In the genomic region with DNA sequence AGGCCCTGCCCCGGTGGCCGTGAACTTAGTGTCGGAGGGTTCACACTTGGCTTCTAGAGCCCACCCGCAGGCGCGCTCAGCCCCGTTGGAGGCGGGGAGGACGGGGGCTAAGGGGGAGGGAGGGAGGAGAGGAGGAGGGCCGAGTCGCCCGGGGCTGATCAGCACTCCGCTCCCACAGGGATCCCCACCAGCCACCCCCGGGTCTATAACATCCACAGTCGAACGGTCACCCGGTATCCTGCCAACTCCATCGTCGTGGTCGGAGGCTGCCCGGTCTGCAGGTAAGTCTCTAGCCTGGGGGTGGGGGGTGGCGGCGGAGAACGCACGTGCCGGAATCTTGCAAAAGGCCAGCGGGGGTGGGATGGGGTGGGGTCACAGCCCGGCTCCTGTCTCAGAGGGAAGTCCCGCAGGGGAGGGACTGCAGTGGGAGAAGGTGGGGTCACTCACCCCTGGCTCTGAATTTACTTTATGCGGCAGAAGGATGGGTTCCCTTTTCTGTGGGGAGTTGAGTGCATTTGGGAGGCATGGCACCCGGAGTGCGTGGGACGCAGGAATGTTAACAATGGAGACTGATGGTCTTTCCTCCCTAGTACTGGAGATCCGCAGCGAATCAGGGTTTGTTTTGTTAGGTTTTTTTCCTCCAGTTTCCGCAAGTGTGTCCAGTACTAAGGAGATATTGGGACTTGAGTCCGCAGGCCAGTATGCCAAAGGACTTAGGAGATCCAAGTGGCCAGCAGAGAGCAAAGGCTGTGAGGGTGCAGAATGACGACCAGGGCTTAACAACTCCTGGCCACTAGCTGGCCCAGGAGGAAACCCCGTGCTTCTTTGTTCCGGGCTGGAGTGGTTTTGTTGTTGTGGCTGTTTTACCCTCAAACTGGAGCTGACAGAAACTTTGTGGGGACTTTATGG, we compare ENCODE assay signal across 8 mouse cellular contexts. TPM values are rescaled to one million over a fixed set of nuclear protein-coding genes. Genes with fewer than 3 reads are reported as not detected.
A peak's percentile ranks its signal among the peaks of the same experiment; 100 is the strongest.
DNase-seq lines count a peak whose midpoint lies in the region; ATAC-seq and TF ChIP-seq lines count a peak whose summit lies in the region.

No protein-coding gene starts in this region.

- no peaks in the 10 kb centered on the region for H3K9me3 ChIP-seq in intestine, embryonic 14.5 days (ENCODE audit: control insufficient read depth, low read length)
- H3K9me3 ChIP-seq in midbrain, embryonic 15.5 days = no peaks in the 10 kb centered on the region

- H3K9ac ChIP-seq in intestine, embryonic 14.5 days (ENCODE audit: low read length) = peak overlapping the region; percentile 94
- peak overlapping the region; percentile 91 for H3K9ac ChIP-seq in midbrain, embryonic 15.5 days

- peak overlapping the region; percentile 92 for H3K4me2 ChIP-seq in intestine, embryonic 14.5 days (ENCODE audit: low read length)
- H3K4me2 ChIP-seq in midbrain, embryonic 15.5 days = peak overlapping the region; percentile 80

- peak overlapping the region; percentile 93 for H3K27ac ChIP-seq in intestine, embryonic 14.5 days (ENCODE audit: low read depth)
- peak overlapping the region; percentile 88 for H3K27ac ChIP-seq in midbrain, embryonic 15.5 days
- H3K27ac ChIP-seq in spleen, adult 2 months (ENCODE audit: insufficient read depth, low read length) = peak overlapping the region; percentile 65

- TF ChIP-seq POLR2A in spleen, adult 2 months (IDR thresholded peaks at IDR 0.05; ENCODE audit: low read depth, low read length) = no peak

- peaks cover 19% of the 10 kb centered on the region for H3K36me3 ChIP-seq in intestine, embryonic 14.5 days (ENCODE audit: control insufficient read depth, insufficient read depth, low read length)
- H3K36me3 ChIP-seq in midbrain, embryonic 15.5 days (replicated peaks) = no peaks in the 10 kb centered on the region
- H3K36me3 ChIP-seq in spleen, adult 2 months (ENCODE audit: control insufficient read depth, insufficient read depth, low read length) = no peaks in the 10 kb centered on the region

- H3K4me1 ChIP-seq in intestine, embryonic 14.5 days (replicated peaks; ENCODE audit: control insufficient read depth, insufficient read depth, low read length) = peaks cover 39% of the 10 kb centered on the region
- peaks cover 44% of the 10 kb centered on the region for H3K4me1 ChIP-seq in midbrain, embryonic 15.5 days
- H3K4me1 ChIP-seq in spleen, adult 2 months (ENCODE audit: control insufficient read depth, insufficient read depth, insufficient read length) = peaks cover 24% of the 10 kb centered on the region; the same call in 1 of the 2 replicates

- WGBS in intestine, embryonic 14.5 days = 0% methylated on average over 34 of the region's 40 CpGs
- 1% methylated on average over 40 of the region's 40 CpGs for WGBS in midbrain, embryonic 15.5 days
- WGBS in spleen, adult 2 months = 2% methylated on average over 37 of the region's 40 CpGs

- H3K4me3 ChIP-seq in intestine, embryonic 14.5 days (ENCODE audit: low read depth, low read length) = peak overlapping the region; percentile 91
- H3K4me3 ChIP-seq in midbrain, embryonic 15.5 days = peak overlapping the region; percentile 89
- peak overlapping the region; percentile 72 for H3K4me3 ChIP-seq in spleen, adult 2 months (ENCODE audit: extremely low read depth, insufficient read depth, insufficient read length)

- no peaks in the 10 kb centered on the region for H3K27me3 ChIP-seq in intestine, embryonic 14.5 days (replicated peaks; ENCODE audit: control insufficient read depth, insufficient read depth, low read length)
- H3K27me3 ChIP-seq in midbrain, embryonic 15.5 days (replicated peaks) = no peaks in the 10 kb centered on the region
- no peaks in the 10 kb centered on the region for H3K27me3 ChIP-seq in spleen, adult 2 months (ENCODE audit: control insufficient read depth, insufficient read depth, low read length)

- peak; percentile 33 for ATAC-seq in common myeloid progenitor, adult 5-6 weeks (replicated peaks; ENCODE audit: low read depth, poor library complexity, severe bottlenecking)
- peak; percentile 50 for ATAC-seq in intestine, embryonic 14.5 days (replicated peaks; ENCODE audit: low FRiP score, low TSS enrichment, low read depth)
- peak; percentile 64 for ATAC-seq in midbrain, embryonic 15.5 days (replicated peaks)

- TF ChIP-seq CTCF in spleen, adult 2 months (IDR thresholded peaks at IDR 0.05; ENCODE audit: extremely low read depth, insufficient read depth, insufficient read length, insufficient replicate concordance) = no peak

- DNase-seq in frontal cortex, postnatal 10 days (ENCODE audit: low spot score in 2 of 2) = peak; percentile 41 to 42
- no peak for DNase-seq in frontal cortex, postnatal 36 days (ENCODE audit: low spot score in 2 of 2)
- peak; percentile 52 to 61 for DNase-seq in gastrocnemius, postnatal 4 days (ENCODE audit: low spot score in 2 of 2)
- DNase-seq in intestine, embryonic 14.5 days (ENCODE audit: low spot score) = peak; percentile 85
- DNase-seq in liver = peak; percentile 62
- DNase-seq in spleen, adult 2 months (ENCODE audit: low read depth in 1 of 2, low spot score in 2 of 2) = peak; percentile 22 to 30

RNA-seq across cellular contexts. Expression of a gene that starts 11.6 kb away (rescaled TPM):
- 13.3 and 16.5 TPM in 2 replicates for total RNA-seq in common myeloid progenitor, adult 5-6 weeks (2017)
- 10 to 100 TPM; 59.4 to 62.4 TPM for total RNA-seq in gastrocnemius, postnatal 4 days (2021)
- 103 and 118 TPM in 2 replicates for polyA plus RNA-seq in intestine, embryonic 14.5 days (2014; fragmentation: Nextera tagmentation; extraction: Ambion mirVana)
- 108 and 113 TPM in 2 replicates for polyA plus RNA-seq in midbrain, embryonic 15.5 days (2015; fragmentation: Nextera tagmentation; extraction: Ambion mirVana)
- 50.2 and 60.3 TPM in 2 replicates for polyA plus RNA-seq in spleen, adult 2 months (2012; rRNA removed)

RNA-seq across cellular contexts. Expression of a gene that starts 32.5 kb away (rescaled TPM):
- total RNA-seq in common myeloid progenitor, adult 5-6 weeks (2017) = 3.4 and 5.6 TPM in 2 replicates
- 10 to 100 TPM; 27.5 to 28.6 TPM for total RNA-seq in gastrocnemius, postnatal 4 days (2021)
- polyA plus RNA-seq in intestine, embryonic 14.5 days (2014; fragmentation: Nextera tagmentation; extraction: Ambion mirVana) = 18.9 and 19.4 TPM in 2 replicates
- polyA plus RNA-seq in midbrain, embryonic 15.5 days (2015; fragmentation: Nextera tagmentation; extraction: Ambion mirVana) = 53.6 and 56.0 TPM in 2 replicates
- polyA plus RNA-seq in spleen, adult 2 months (2012; rRNA removed) = 71.1 and 73.9 TPM in 2 replicates

Comparison
In these comparisons a context has a peak if more than half of its experiments do, and no peak if none do; other contexts are left out.
1. DNase-seq: peak in frontal cortex, postnatal 10 days (2 of 2), gastrocnemius, postnatal 4 days (2 of 2), intestine, embryonic 14.5 days (single experiment), liver (single experiment) and spleen, adult 2 months (2 of 2); none in frontal cortex, postnatal 36 days (0 of 2).
2. Peak in every context shown above with its lines, with median percentiles within 50 percentile points of each other: ATAC-seq, H3K27ac ChIP-seq and H3K4me3 ChIP-seq.